Comparison of ENCODE assay signal across 10 mouse cellular contexts in the genomic region with DNA sequence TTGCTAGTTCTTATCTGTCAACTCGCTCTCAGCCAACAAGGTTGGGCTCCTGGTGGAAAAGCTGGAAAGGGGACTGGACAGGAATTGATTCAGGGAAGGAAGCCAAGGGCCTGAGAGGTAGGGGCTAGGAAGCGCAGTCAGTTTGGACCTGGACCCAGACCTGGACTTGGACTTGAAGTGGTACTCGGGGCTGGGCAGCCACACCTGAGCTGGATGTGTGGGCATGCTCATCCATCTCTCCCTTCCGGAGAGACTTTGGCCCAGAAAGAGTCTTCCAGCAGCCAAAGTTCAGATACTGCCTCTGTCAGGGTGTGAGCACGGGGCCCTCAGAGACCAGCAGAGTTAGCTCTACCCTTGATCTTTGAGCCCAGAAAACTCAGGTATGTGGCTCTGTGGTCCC. TPM values are rescaled to one million over a fixed set of nuclear protein-coding genes. Genes with fewer than 3 reads are reported as not detected.
DNase-seq lines count a peak whose midpoint lies in the region; ATAC-seq and TF ChIP-seq lines count a peak whose summit lies in the region.
"Had no signal": no experiment of that assay in that cellular context is flagged by ENCODE, and none has a peak within 500 bp of the region (broad histone marks: within the 10 kb centered on the region; RNA-seq: fewer than 3 reads in every experiment).

No protein-coding gene starts in this region.

- TF ChIP-seq CTCF in ES-Bruce4 (IDR thresholded peaks at IDR 0.05; ENCODE audit: low read depth, low read length) = no peak

- peaks cover 6% of the 10 kb centered on the region for H3K4me1 ChIP-seq in ES-Bruce4 (ENCODE audit: control insufficient read depth, insufficient read depth, low read length)
- peaks cover 43% of the 10 kb centered on the region for H3K4me1 ChIP-seq in liver, embryonic 15.5 days (replicated peaks)

- TF ChIP-seq EP300 in ES-Bruce4 (IDR thresholded peaks at IDR 0.05; ENCODE audit: insufficient read depth, low read depth, low read length) = no peak

- no peaks in the 10 kb centered on the region for H3K9me3 ChIP-seq in ES-Bruce4 (replicated peaks; ENCODE audit: control insufficient read depth, insufficient read depth, low read length, poor library complexity, severe bottlenecking)
- no peaks in the 10 kb centered on the region for H3K9me3 ChIP-seq in liver, embryonic 15.5 days (replicated peaks)

- DNase-seq in cerebellum, postnatal 10 days = peak; percentile 36 to 38
- DNase-seq in cerebellum, postnatal 36 days = no peak
- DNase-seq in kidney, adult 11 months = peak; percentile 78
- no peak for DNase-seq in left cerebral cortex, adult 11 months (ENCODE audit: low spot score)

- ATAC-seq in liver, embryonic 15.5 days (ENCODE audit: insufficient read depth) = no peak
- no peak for ATAC-seq in monocyte, adult 5-6 weeks (replicated peaks; ENCODE audit: insufficient number of reproducible peaks, low FRiP score, low TSS enrichment, poor library complexity, severe bottlenecking)
- ATAC-seq in megakaryocyte, adult 5-6 weeks (ENCODE audit: poor library complexity, severe bottlenecking) = no peak

- no peaks in the 10 kb centered on the region for H3K36me3 ChIP-seq in ES-Bruce4 (ENCODE audit: control insufficient read depth, insufficient read depth, low read length, poor library complexity, severe bottlenecking)
- no peaks in the 10 kb centered on the region for H3K36me3 ChIP-seq in liver, embryonic 15.5 days (replicated peaks)

- WGBS in liver, embryonic 15.5 days (ENCODE audit: insufficient replicate concordance) = 61% methylated on average over 5 of the region's 5 CpGs

- no peaks in the 10 kb centered on the region for H3K27me3 ChIP-seq in ES-Bruce4 (ENCODE audit: control insufficient read depth, insufficient read depth, low read length, poor library complexity, severe bottlenecking)
- no peaks in the 10 kb centered on the region for H3K27me3 ChIP-seq in liver, embryonic 15.5 days

- no peak overlapping the region for H3K27ac ChIP-seq in ES-Bruce4 (ENCODE audit: insufficient read depth, low read length)
- H3K27ac ChIP-seq in liver, embryonic 15.5 days (replicated peaks) = 0 out of 2 replicates have a peak overlapping the region, but pooled peaks have one; percentile 14
- H3K27ac ChIP-seq: liver, embryonic 14.5 days had no signal

- no peak for TF ChIP-seq POLR2A in ES-Bruce4 (IDR thresholded peaks at IDR 0.05; ENCODE audit: insufficient read depth, low read length)

- 0 out of 2 replicates have a peak overlapping the region, but pooled peaks have one; percentile 58 for H3K9ac ChIP-seq in ES-Bruce4 (ENCODE audit: low read depth, poor library complexity, severe bottlenecking)
- no peak overlapping the region for H3K9ac ChIP-seq in liver, embryonic 15.5 days
- H3K9ac ChIP-seq: liver, embryonic 14.5 days had no signal

- 0 out of 2 replicates have a peak overlapping the region, but pooled peaks have one; percentile 98 for H3K4me2 ChIP-seq in liver, embryonic 15.5 days

- H3K4me3 ChIP-seq in ES-Bruce4 (ENCODE audit: low read depth, low read length) = no peak overlapping the region
- H3K4me3 ChIP-seq in liver, embryonic 15.5 days (replicated peaks) = peak overlapping the region; percentile 72; the same call in 1 of the 2 replicates

RNA-seq across cellular contexts. Expression of gene Slc26a6, which starts 2.3 kb away (rescaled TPM):
- polyA plus RNA-seq in ES-Bruce4 (2011; ENCODE audit: insufficient read depth, insufficient read length, low read depth, missing spikeins) = 8.2 and 8.3 TPM in 2 replicates
- polyA plus RNA-seq in liver, embryonic 15.5 days (2015; fragmentation: Nextera tagmentation; extraction: Ambion mirVana) = 6.3 and 6.5 TPM in 2 replicates
- 6.2 to 10.0 TPM (median 8.4 TPM) in 3 replicates for total RNA-seq in monocyte, adult 5-6 weeks (2017)
- total RNA-seq in megakaryocyte, adult 5-6 weeks (2015) = 10.0 and 14.2 TPM in 2 replicates
- 2.7 and 4.5 TPM in 2 replicates for total RNA-seq in megakaryocyte, adult 5-6 weeks (2017)

RNA-seq across cellular contexts. Expression of gene Celsr3, which starts 29.2 kb away (rescaled TPM):
- 3.5 and 6.2 TPM in 2 replicates for polyA plus RNA-seq in ES-Bruce4 (2011; ENCODE audit: insufficient read depth, insufficient read length, low read depth, missing spikeins)
- 0.15 and 0.16 TPM in 2 replicates for polyA plus RNA-seq in liver, embryonic 15.5 days (2015; fragmentation: Nextera tagmentation; extraction: Ambion mirVana)
- 0.48 to 2.7 TPM (median 0.68 TPM) in 3 replicates for total RNA-seq in monocyte, adult 5-6 weeks (2017)
- 3.9 and 5.7 TPM in 2 replicates for total RNA-seq in megakaryocyte, adult 5-6 weeks (2015)
- 2.4 and 3.3 TPM in 2 replicates for total RNA-seq in megakaryocyte, adult 5-6 weeks (2017)

RNA-seq across cellular contexts. Expression of gene Nckipsd, which starts 47.2 kb away (rescaled TPM):
- 10.3 and 11.8 TPM in 2 replicates for polyA plus RNA-seq in ES-Bruce4 (2011; ENCODE audit: insufficient read depth, insufficient read length, low read depth, missing spikeins)
- 3.9 and 9.1 TPM in 2 replicates for polyA plus RNA-seq in liver, embryonic 15.5 days (2015; fragmentation: Nextera tagmentation; extraction: Ambion mirVana)
- 1.8 to 7.4 TPM (median 4.9 TPM) in 3 replicates for total RNA-seq in monocyte, adult 5-6 weeks (2017)
- total RNA-seq in megakaryocyte, adult 5-6 weeks (2015) = 13.9 and 19.3 TPM in 2 replicates
- total RNA-seq in megakaryocyte, adult 5-6 weeks (2017) = 11.5 and 14.8 TPM in 2 replicates

RNA-seq across cellular contexts. Expression of gene Tmem89, which starts 59.1 kb away (rescaled TPM):
- polyA plus RNA-seq in ES-Bruce4 (2011; ENCODE audit: insufficient read depth, insufficient read length, low read depth, missing spikeins) = not detected in 2 replicates
- not detected in 2 replicates for polyA plus RNA-seq in liver, embryonic 15.5 days (2015; fragmentation: Nextera tagmentation; extraction: Ambion mirVana)
- total RNA-seq in monocyte, adult 5-6 weeks (2017) = not detected in 3 replicates
- total RNA-seq in megakaryocyte, adult 5-6 weeks (2015) = 1.2 TPM in 1 of 2 replicates, not detected in the other
- 0.28 TPM in 1 of 2 replicates, not detected in the other for total RNA-seq in megakaryocyte, adult 5-6 weeks (2017)
- total RNA-seq: heart, postnatal 10 days had no signal
- polyA plus RNA-seq: liver, embryonic 14.5 days had no signal

Comparison
In these comparisons a context has a peak if more than half of its experiments do, and no peak if none do; other contexts are left out.
1. DNase-seq: peak in cerebellum, postnatal 10 days (2 of 2) and kidney, adult 11 months (single experiment); none in cerebellum, postnatal 36 days (0 of 2) and left cerebral cortex, adult 11 months (single experiment).